Mouse (Mus musculus): Measurements from ENCODE around the gene Cerkl.

Gene Cerkl

GRCm38 (mm10) chr2:79456575-79457349 lies at the start of gene Cerkl, which contains the start of gene Neurod1:
TSS of gene Cerkl (minus strand) at chr2:79456785.
TSS of gene Neurod1 (minus strand) at chr2:79456751.
- DNase-seq, result peak; percentile 99

GRCm38 (mm10) chr2:79498990-79499755 lies 42.6 kb upstream of the Cerkl start:
- peak; percentile 93 for DNase-seq

GRCm38 (mm10) chr2:79485127-79485526 lies 28.5 kb upstream of the Cerkl start:
- no peak for DNase-seq

GRCm38 (mm10) chr2:79482511-79482910 lies 25.9 kb upstream of the Cerkl start:
- DNase-seq, result peak; percentile 48 to 50

- DNase-seq, result peak in 1 of 2 experiments; percentile 27
These were observed 5.8 kb upstream of the Cerkl start for GRCm38 (mm10) chr2:79462411-79462810.

- peak; percentile 73 to 75 for DNase-seq
These were observed 5.3 kb upstream of the Cerkl start for GRCm38 (mm10) chr2:79461861-79462260.

- DNase-seq, result peak; percentile 20 to 60
These were observed 4.0 kb upstream of the Cerkl start for GRCm38 (mm10) chr2:79460586-79460985.

GRCm38 (mm10) chr2:79460107-79460506 lies 3.5 kb upstream of the Cerkl start:
- DNase-seq, result peak; percentile 51 to 64

- peak; percentile 77 to 78 for DNase-seq
These were observed 2.8 kb upstream of the Cerkl start for GRCm38 (mm10) chr2:79459061-79460045.

GRCm38 (mm10) chr2:79457932-79458331 lies 1.3 kb upstream of the Cerkl start:
- peak in 1 of 2 experiments; percentile 40 for DNase-seq

GRCm38 (mm10) chr2:79457434-79457833 lies 849 bp upstream of the Cerkl start:
- peak in 1 of 2 experiments; percentile 20 for DNase-seq

GRCm38 (mm10) chr2:79455646-79456045 lies 939 bp downstream of the Cerkl start:
- peak; percentile 52 to 59 for DNase-seq

- peak; percentile 88 to 90 for DNase-seq
These were observed 1.7 kb downstream of the Cerkl start for GRCm38 (mm10) chr2:79454786-79455446.

GRCm38 (mm10) chr2:79453901-79454781 lies 2.4 kb downstream of the Cerkl start:
- peak; percentile 93 for DNase-seq

GRCm38 (mm10) chr2:79451438-79451837 lies 5.1 kb downstream of the Cerkl start:
- DNase-seq, result peak; percentile 43 to 59

- DNase-seq, result peak; percentile 48 to 69
These were observed 5.7 kb downstream of the Cerkl start for GRCm38 (mm10) chr2:79450684-79451394.

- peak; percentile 90 to 91 for DNase-seq
These were observed 7.2 kb downstream of the Cerkl start for GRCm38 (mm10) chr2:79449371-79449770.

GRCm38 (mm10) chr2:79447198-79447597 lies 9.4 kb downstream of the Cerkl start:
- DNase-seq, result no peak

- peak; percentile 56 for DNase-seq
These were observed 12.5 kb downstream of the Cerkl start for GRCm38 (mm10) chr2:79443861-79444620.

Measured in cerebellum, postnatal 10 days (tissue).